Mouse (Mus musculus): Measurements from ENCODE around the gene Pfdn6.
A peak's percentile ranks its signal among the peaks of the same experiment; 100 is the strongest.

Pfdn6 gene

GRCm38 (mm10) chr17:33931159-33931866, 8.8 kb downstream of the Pfdn6 start:
- DNase-seq = peak in 1 of 2 experiments; percentile 32

- peak; percentile 74 to 80 for DNase-seq
Observed at GRCm38 (mm10) chr17:33930280-33931158, 9.6 kb downstream of the Pfdn6 start.

- DNase-seq = peak; percentile 86 to 87
Observed at GRCm38 (mm10) chr17:33929371-33930279, 10.5 kb downstream of the Pfdn6 start, which contains the start of gene Rgl2. TSS of gene Rgl2 (plus strand) at chr17:33929543.

DNA sequence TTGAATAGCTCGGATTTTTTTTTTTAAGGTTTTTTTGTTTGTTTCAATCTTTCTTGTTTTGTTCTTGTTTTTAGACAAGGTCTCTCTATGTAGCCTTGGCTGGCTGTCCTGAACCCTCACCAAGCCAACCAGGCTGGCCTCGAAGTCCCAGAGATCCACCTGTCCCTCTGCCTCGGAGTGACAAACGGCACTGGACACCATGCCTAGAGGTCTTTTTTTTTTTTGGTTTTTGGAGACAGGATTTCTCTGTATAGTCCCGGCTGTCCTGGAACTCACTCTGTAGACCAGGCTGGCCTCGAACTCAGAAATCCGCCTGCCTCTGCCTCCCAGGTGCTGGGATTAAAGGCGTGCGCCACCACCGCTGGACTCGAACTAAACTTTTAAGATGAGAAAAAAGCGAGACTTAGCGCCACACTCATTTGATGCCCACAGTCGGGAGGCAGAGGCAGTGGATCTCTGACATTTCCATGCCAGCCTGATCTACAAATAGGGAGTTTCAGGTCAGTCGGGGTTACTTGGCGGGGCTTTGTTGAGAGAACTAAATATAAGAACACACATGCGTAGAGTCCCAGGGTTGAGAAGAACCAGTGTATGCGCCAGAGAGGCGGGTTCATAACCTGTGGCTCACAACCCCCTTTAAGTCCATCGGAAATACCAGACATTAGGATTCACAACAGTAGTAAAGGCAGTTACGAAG, 11.7 kb downstream of the Pfdn6 start:
- DNase-seq = peak in 1 of 2 experiments; percentile 6

- DNase-seq = no peak
Observed at GRCm38 (mm10) chr17:33926207-33926932, 13.8 kb downstream of the Pfdn6 start.

DNA sequence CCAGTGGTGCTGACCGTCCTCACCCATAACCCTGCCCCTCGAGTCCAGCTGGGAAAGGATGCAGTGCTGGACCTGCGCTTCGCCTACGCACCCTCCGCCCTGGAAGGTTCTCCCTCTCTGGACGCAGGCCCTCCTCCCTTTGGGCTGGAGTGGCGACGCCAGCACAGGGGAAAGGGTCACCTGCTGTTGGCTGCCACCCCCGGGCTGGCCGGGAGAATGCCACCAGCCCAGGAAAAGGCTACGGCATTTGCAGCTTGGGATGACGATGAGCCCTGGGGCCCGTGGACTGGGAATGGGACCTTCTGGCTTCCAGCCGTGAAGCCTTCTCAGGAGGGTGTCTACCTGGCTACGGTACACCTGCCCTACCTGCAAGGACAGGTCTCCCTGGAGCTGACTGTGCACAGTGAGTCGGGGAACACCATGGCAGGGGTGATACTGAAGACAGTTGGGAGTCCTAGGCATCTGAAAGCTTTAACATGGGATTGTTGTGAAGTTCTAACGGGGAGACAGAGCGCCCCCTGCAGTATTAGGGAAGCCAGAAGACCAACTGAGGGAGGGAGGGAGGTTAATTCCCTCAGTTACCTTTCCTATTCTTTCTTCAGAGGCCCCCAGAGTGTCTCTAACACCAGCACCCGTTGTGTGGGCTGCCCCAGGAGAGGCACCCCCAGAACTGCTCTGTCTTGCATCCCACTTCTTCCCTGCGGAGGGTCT, 14.6 kb downstream of the Pfdn6 start:
- no peak for DNase-seq

GRCm38 (mm10) chr17:33924577-33925283, 15.4 kb downstream of the Pfdn6 start:
- DNase-seq = no peak

DNA sequence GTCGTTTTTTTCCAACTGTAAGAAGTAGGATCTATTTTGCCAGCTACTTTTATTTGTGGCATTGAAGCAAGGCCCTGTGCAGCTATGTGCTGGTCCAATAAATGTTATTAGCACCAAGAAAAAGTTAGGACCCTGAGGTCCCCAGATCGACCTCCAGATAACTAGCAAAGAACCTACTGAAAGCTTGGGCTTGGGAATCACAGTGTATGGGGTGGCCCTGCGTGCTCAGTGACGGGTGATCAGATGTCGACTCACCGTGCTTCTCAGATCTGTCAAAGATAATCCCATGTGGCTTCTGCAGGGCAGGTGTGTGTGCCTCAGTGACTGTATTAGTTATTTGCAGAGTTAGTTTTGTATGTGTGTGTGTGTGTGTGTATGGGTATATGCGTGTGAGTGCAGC, 18.8 kb downstream of the Pfdn6 start:
- DNase-seq = no peak

- DNase-seq = peak; percentile 65 to 76
Observed at GRCm38 (mm10) chr17:33920282-33921097, 19.7 kb downstream of the Pfdn6 start.

DNA sequence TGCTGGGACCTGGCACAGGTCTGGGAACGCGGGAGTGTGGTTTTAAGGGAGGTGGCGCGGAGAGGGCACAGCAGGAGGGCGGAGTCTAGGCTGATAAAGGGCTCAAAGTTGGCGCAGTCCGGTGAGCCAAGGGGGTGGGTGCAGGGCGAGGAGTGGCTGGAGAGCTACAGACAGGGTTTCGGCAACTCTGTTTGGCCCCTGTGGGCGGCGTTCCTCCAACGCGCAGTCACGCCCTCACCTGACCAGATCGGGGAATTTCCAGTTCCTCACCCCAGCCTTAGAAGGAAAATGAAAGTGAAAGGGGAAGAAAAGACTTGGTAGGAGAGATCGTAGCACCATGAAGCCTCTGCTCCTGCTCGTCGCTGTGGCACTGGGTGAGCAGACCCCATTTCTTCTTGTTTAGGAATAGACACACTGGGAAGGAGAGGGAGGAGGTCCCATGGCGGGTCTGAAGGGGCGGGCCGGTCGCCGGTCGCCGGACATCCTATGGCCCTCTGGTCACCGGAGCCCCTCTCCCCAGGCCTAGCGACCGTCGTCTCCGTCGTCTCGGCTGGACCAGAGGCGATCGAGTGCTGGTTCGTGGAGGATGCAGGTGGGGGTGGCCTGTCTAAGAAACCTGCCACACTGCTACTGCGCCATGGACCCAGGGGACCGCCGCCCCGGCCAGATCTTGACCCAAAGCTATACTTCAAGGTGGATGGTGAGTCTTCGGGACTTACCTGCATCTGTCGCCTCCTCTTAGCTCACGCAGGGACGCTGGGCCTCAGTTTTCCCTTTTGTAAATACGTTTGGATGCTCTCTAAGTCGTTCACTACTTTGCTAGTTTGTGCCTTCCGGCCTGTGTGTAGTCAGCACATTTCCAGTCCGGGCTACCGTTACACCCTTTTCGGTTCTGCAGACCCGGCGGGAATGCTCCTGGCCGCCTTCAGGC, 20.5 kb downstream of the Pfdn6 start:
- DNase-seq = peak; percentile 64 to 79

DNA sequence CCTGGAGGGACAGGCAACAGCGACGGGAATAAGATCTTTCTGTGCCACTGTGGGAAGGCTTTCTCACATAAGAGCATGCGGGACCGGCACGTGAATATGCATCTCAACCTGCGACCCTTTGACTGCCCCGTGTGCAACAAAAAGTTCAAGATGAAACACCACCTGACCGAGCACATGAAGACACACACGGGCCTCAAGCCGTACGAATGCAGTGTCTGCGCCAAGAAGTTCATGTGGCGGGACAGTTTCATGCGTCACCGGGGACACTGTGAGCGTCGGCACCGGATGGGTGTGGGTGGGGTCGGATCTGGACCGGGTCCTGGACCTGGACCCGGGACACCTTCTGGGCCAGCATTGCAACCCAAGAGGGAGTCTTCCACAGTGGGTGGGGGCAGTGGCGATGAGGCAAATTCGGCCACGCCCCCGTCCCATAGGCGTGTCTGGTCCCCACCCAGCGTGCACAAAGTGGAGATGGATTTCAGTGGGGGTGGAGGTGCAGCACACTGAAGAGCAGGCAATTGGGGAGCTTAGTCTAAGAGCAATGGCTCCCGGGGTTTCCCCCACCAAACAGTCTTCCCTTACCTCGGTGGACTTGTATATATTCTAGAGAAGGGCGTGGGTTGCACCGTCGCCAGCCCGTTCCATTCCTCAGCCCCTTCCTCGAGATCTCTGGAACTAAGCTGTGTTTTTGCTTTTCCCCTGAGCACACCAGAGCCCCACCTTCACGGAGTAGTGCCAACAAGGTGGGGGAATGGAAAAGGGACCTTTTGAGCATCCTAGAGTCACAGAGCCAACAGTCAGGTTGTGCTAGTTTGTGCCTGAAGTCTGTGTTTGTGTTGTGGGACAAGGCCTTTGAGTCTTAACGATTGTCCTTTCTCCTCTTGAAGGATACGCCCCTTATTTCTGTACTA, 21.6 kb downstream of the Pfdn6 start:
- DNase-seq = peak in 1 of 2 experiments; percentile 11

DNA sequence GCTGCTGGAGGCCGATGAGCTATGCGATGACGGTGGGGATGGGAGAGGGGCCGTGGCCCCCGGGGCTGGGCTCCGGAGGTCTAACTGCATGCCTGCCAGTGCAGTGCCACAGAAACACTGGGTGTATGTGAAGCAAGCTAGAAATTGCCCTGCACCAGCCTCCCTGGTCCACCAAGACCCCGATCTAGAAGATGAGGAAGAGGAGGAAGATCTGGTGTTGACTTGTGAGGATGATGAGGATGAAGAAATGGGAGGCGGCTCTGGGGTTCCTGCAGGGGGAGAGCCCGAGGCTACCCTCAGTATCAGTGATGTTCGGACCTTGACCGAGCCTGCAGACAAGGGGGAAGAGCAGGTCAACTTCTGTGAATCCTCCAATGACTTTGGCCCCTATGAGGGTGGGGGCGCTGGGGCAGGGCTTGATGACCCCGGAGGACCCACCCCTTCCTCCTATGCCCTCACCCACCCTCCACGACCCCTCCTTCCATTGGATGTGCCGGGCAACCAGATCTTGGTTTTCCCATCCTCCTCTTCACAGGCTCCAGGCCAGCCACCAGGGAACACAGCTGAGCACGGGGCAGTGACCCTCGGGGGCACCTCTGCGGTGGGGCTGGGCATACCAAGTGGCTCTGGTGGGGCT, 22.4 kb downstream of the Pfdn6 start:
- DNase-seq = no peak

- DNase-seq = no peak
Observed at GRCm38 (mm10) chr17:33916847-33917655, 23.1 kb downstream of the Pfdn6 start.

DNA sequence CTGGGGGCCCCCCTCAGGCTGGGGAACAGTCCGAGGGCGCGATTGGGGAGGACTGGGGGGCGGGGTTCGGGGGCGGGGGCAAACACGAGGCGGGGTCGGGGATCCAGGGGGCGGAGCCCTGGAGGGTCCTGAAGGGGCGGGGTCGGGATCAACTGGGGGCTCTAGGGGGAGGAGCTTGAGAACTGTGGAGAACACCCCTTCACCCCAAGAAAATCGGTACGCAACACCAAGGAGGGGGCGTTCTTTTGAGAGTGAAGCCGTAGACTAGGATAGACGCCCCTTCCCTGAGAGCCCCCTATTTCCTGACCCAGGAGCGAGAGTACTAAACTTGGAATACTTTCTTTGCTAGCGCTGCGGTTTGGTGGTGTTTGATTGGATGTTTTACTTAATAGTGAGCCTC, 23.8 kb downstream of the Pfdn6 start:
- peak; percentile 52 to 67 for DNase-seq

DNA sequence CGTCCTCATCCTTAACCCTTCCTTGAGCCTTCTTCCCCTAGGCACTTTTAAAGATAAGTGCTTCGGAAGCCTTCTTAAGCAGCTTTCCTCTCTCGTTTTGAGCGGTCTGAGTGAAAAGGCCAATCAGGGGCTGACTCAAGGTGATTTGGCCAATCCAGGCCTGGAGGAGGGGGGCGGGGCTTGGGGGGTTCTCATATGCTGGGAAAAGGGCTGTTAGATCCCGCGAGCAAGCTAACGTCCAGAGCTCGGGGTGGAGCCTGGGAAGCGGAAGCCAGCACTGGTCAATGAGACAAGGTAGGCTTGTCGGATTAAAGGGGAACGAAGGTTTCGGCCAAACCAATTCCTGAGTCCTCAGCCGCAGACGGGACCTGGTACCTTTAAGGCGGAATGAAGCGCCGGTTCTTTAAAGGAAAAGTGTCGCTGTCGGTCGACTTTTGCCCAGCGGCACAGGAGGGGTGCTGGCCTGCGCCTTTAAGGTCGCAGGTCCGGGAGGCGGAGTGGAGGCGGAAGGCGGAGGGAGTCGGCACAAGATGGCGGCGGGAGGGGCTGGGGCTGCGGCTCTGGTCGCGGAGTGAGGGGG, 24.4 kb downstream of the Pfdn6 start, which contains the start of the genes Tapbp and Zbtb22:
Tapbp (plus strand) TSS at position 229 of the 580 bp plus-strand sequence.
Zbtb22 (plus strand) TSS at position 234 of the 580 bp plus-strand sequence.
- peak; percentile 89 to 93 for DNase-seq
